Mouse (Mus musculus): ENCODE data around the gene Enox1.

Enox1 gene

GRCm38 (mm10) chr14:77679877-77680276 lies 523.3 kb downstream of the Enox1 start:
- DNase-seq (ENCODE audit: low spot score): no peak

GRCm38 (mm10) chr14:77682888-77683555 lies 526.5 kb downstream of the Enox1 start:
- no peak for DNase-seq (ENCODE audit: low spot score)

GRCm38 (mm10) chr14:77689816-77690215 lies 533.3 kb downstream of the Enox1 start:
- no peak for DNase-seq (ENCODE audit: low spot score)

GRCm38 (mm10) chr14:77705006-77705405 lies 548.4 kb downstream of the Enox1 start:
- DNase-seq (ENCODE audit: low spot score): no peak

- DNase-seq (ENCODE audit: low spot score): peak; percentile 66
These were observed 550.1 kb downstream of the Enox1 start for GRCm38 (mm10) chr14:77706511-77707246.

GRCm38 (mm10) chr14:77707279-77707678 lies 550.7 kb downstream of the Enox1 start:
- peak; percentile 10 for DNase-seq (ENCODE audit: low spot score)

GRCm38 (mm10) chr14:77708354-77709150 lies 552.0 kb downstream of the Enox1 start:
- DNase-seq (ENCODE audit: low spot score): peak; percentile 47

GRCm38 (mm10) chr14:77714931-77715535 lies 558.5 kb downstream of the Enox1 start:
- DNase-seq (ENCODE audit: low spot score): no peak

- DNase-seq (ENCODE audit: low spot score): no peak
These were observed 560.4 kb downstream of the Enox1 start for GRCm38 (mm10) chr14:77716981-77717380.

- no peak for DNase-seq (ENCODE audit: low spot score)
These were observed 562.3 kb downstream of the Enox1 start for GRCm38 (mm10) chr14:77718814-77719213.

- no peak for DNase-seq (ENCODE audit: low spot score)
These were observed 581.5 kb downstream of the Enox1 start for GRCm38 (mm10) chr14:77738056-77738455.

- DNase-seq (ENCODE audit: low spot score): no peak
These were observed 582.3 kb downstream of the Enox1 start for GRCm38 (mm10) chr14:77738751-77739365.

- DNase-seq (ENCODE audit: low spot score): no peak
These were observed 582.8 kb downstream of the Enox1 start for GRCm38 (mm10) chr14:77739376-77739775.

- no peak for DNase-seq (ENCODE audit: low spot score)
These were observed 588.2 kb downstream of the Enox1 start for GRCm38 (mm10) chr14:77744638-77745240.

GRCm38 (mm10) chr14:77748920-77749319 lies 592.4 kb downstream of the Enox1 start:
- no peak for DNase-seq (ENCODE audit: low spot score)
